Mouse (Mus musculus) neural tube, embryonic 13.5 days (tissue): Measurements from ENCODE around the gene Slc25a26. TPM values are rescaled to one million over a fixed set of nuclear protein-coding genes. Genes with fewer than 3 reads are reported as not detected.

Source experiments
- ATAC-seq: fragments of 200-750 bp; cut with Nextera tagmentation; 2 replicates; pipeline ENCODE4 v1.8.0; 2017; ENCODE audit warnings: low read depth, mild to moderate bottlenecking, moderate TSS enrichment, moderate library complexity
- H3K27ac ChIP-seq: fragments of 300-500 bp; sonication (generic); replicated peaks from 2 replicates; pipeline ENCODE4 v1.5.1; 2015; ENCODE audit warnings: moderate library complexity, mild to moderate bottlenecking, inconsistent platforms
- H3K27me3 ChIP-seq: fragments of 300-500 bp; sonication (generic); 2 replicates; pipeline ENCODE4 v1.6.1; 2015; ENCODE audit warnings: mild to moderate bottlenecking, inconsistent platforms
- H3K36me3 ChIP-seq: fragments of 300-500 bp; sonication (generic); 2 replicates; pipeline ENCODE4 v1.6.1; 2015; ENCODE audit warnings: mild to moderate bottlenecking, inconsistent platforms
- H3K4me1 ChIP-seq: fragments of 300-500 bp; sonication (generic); replicated peaks from 2 replicates; pipeline ENCODE4 v1.6.1; 2015; ENCODE audit warnings: inconsistent platforms
- H3K4me2 ChIP-seq: fragments of 300-500 bp; sonication (generic); 2 replicates; pipeline ENCODE4 v1.6.1; 2015; ENCODE audit warnings: inconsistent platforms, mild to moderate bottlenecking, moderate library complexity
- H3K4me3 ChIP-seq: fragments of 300-500 bp; sonication (generic); 2 replicates; pipeline ENCODE4 v1.5.1; 2015; ENCODE audit warnings: mild to moderate bottlenecking, inconsistent platforms
- H3K9ac ChIP-seq: fragments of 300-500 bp; sonication (generic); 2 replicates; pipeline ENCODE4 v1.6.1; 2015; ENCODE audit warnings: moderate library complexity, mild to moderate bottlenecking, inconsistent platforms
- H3K9me3 ChIP-seq: fragments of 300-500 bp; sonication (generic); 2 replicates; pipeline ENCODE4 v1.6.1; 2016; ENCODE audit warnings: inconsistent platforms
- WGBS: fragments of 180-500 bp; shearing (Covaris S2); methylation state at CpG from one replicate; pipeline ENCODE4 v1.1.7; 2015; 5-methylcytosine and 5-hydroxymethylcytosine counted together
- microRNA-seq: library from miRNA; unstranded; fragments of <30 nt; microRNA quantifications from one replicate; pipeline ENCODE4, GENCODE M21; 2016
- polyA plus RNA-seq: library from polyadenylated mRNA; unstranded; fragments of >200 nt; fragmentation: Nextera tagmentation; extraction: Ambion mirVana; gene quantifications from 2 replicates; pipeline ENCODE4 v1.2.1, GENCODE M21; 2015

Gene Slc25a26
- polyA plus RNA-seq, 1 experiment from 2014 or later: 8.7 TPM

DNA sequence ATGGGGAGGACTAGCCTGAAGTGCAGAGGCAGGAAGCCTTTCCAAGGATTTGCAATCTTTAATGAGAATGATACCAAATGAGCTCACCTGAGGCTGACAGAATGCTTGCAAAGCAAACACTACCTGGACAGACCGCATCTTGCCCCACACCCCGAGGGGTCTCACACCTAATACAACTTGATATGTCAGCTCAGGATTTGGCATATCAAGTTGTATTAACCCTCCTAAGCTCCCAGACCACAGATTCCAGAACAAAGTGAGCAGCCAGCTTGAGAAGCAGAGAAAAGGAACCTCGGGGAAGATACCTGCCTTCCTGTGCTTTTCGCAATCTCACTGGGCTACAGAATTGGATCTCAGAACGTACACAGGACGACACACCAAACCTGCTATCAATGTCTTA, 146.8 kb downstream of the Slc25a26 start:
- peaks cover 56% of the 10 kb centered on the region for H3K4me1 ChIP-seq

DNA sequence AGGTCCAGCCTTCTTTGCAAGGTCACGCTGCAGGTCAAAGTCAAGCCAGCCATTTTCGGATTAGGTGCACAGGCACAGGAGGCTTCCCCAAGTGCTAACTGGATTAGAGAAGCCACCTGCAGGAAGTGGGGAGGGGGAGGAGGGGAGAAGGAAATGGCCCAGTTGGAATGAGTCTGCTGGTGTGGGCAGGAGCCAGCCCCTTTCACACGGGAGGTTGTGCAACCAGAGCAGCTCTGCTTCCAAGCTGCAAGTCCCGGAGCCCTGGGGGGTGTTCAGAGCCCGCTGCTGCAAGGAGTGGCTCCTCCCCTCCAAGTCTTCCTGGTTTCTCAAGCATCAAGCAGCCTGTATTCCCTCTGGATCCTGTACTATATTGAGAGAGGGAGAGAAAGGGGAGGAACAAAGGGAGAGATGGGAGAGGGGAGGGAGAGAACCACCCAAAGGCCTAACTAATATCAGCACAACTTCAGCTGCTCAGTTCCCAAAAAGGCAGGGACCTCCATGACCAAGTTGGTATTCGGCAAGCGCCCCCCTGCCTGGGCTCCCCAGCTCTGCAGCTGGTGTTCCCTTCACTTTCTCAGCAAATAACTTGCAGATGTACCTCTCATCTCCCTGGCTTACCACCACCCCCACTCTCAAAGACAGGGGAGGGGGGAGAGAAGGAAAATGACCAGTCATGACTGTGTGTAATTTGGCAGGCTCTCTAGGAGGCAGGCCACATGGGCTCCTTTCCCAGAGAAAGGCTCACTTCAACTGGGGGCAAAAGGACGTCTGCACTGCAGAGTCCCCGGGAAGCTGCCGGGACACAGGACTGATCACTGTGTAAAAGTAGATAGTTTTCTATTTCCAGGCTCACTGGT, 147.7 kb downstream of the Slc25a26 start:
- H3K27ac ChIP-seq: peak overlapping the region; percentile 70
- peak; percentile 78 for ATAC-seq
- no peaks in the 10 kb centered on the region for H3K36me3 ChIP-seq
- no peaks in the 10 kb centered on the region; the same call in 1 of the 2 replicates for H3K27me3 ChIP-seq
- peak overlapping the region; percentile 21; the same call in 1 of the 2 replicates for H3K4me2 ChIP-seq
- no peaks in the 10 kb centered on the region for H3K9me3 ChIP-seq
- H3K4me1 ChIP-seq: peaks cover 65% of the 10 kb centered on the region
- no peak overlapping the region for H3K4me3 ChIP-seq
- 13% methylated on average over 10 of the region's 10 CpGs for WGBS
- peak overlapping the region; percentile 53 for H3K9ac ChIP-seq

More for the DNA sequence above, 146.8 kb downstream of the Slc25a26 start:
- no peak overlapping the region for H3K27ac ChIP-seq
- no peak overlapping the region for H3K4me3 ChIP-seq
- H3K9ac ChIP-seq: no peak overlapping the region
- no peaks in the 10 kb centered on the region for H3K9me3 ChIP-seq
- no peak for ATAC-seq
- no peaks in the 10 kb centered on the region for H3K36me3 ChIP-seq
- WGBS: 82% methylated on average over 6 of the region's 6 CpGs
- no peaks in the 10 kb centered on the region for H3K27me3 ChIP-seq
- H3K4me2 ChIP-seq: no peak overlapping the region

DNA sequence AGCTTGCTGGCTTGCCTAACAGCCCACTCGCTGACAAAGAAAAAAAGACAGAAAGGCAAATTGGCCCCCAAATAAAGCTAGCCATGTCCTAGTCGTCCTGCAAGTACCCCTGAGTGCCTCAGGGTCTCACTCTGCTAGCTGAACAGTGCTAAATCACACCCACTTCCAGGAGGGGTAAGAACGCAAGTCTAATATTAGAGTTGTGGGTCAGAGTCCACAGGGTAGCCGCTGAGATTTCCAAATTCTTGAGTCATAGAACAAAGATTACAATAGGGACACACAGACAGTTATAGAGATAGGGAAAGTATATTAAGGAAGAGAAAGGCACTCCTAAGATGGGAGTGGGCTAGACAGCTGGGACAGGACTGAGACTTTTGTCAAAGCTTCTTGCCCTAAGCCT, 148.4 kb downstream of the Slc25a26 start:
- Histone ChIP-seq H3K27me3 (no peaks in the 10 kb centered on the region; the same call in 1 of the 2 replicates), H3K4me2 (no peak overlapping the region), H3K4me1 (peaks cover 72% of the 10 kb centered on the region), H3K9me3 (no peaks in the 10 kb centered on the region), H3K36me3 (no peaks in the 10 kb centered on the region), H3K9ac (no peak overlapping the region), H3K27ac (peak overlapping the region; percentile 70), H3K4me3 (no peak overlapping the region)
- 32% methylated on average over 4 of the region's 4 CpGs for WGBS
- no peak for ATAC-seq

DNA sequence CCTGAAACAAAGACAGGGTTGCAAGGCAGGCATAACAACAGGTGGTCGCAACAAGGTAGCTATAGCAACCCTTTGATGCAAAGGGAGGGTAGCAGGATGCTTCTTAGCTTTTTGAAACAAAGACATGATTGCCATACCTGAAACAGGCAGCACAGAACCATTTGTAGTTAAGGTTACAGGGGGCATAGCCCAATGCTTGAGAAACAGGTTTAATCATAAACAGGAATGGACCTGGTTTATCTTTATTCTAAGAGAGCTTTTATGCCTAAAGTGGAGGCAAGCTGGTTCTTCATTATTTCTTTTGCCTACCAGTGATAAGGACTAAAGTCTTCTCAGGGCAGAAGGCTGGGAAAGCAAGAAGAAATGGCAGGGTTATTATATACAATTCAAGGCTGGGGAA, 149.5 kb downstream of the Slc25a26 start:
- H3K27ac ChIP-seq: no peak overlapping the region
- H3K4me1 ChIP-seq: peaks cover 73% of the 10 kb centered on the region
- no peak for ATAC-seq
- H3K9me3 ChIP-seq: no peaks in the 10 kb centered on the region
- no peak overlapping the region for H3K9ac ChIP-seq
- no peak overlapping the region for H3K4me2 ChIP-seq
- H3K27me3 ChIP-seq: no peaks in the 10 kb centered on the region; the same call in 1 of the 2 replicates
- no peak overlapping the region for H3K4me3 ChIP-seq
- WGBS: 45% methylated on average over 1 of the region's 1 CpGs
- H3K36me3 ChIP-seq: no peaks in the 10 kb centered on the region

DNA sequence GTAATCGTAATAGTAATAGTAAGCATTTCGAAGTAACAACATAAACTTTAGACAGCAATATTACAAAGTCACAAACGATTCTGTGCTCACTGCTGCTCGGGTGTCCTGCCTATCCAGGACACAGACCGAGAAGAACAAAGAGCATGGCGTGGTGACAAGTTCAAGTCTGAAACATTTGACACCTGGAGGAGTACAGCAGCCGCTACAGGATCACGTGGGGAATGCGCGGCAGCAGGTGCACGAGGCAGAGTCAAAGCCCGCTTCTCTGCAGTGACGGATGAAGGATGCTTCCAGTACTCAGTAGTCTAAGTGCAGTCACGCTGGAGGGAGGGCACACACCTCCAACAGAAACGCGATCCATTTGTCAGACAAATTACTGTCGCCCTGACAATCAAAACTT, 151.4 kb downstream of the Slc25a26 start:
- ATAC-seq: no peak
- 77% methylated on average over 17 of the region's 17 CpGs for WGBS
- H3K36me3 ChIP-seq: no peaks in the 10 kb centered on the region
- no peak overlapping the region for H3K4me2 ChIP-seq
- no peak overlapping the region for H3K4me3 ChIP-seq
- no peak overlapping the region for H3K9ac ChIP-seq
- no peaks in the 10 kb centered on the region for H3K9me3 ChIP-seq
- H3K27ac ChIP-seq: no peak overlapping the region
- H3K27me3 ChIP-seq: no peaks in the 10 kb centered on the region; the same call in 1 of the 2 replicates
- peaks cover 86% of the 10 kb centered on the region for H3K4me1 ChIP-seq

DNA sequence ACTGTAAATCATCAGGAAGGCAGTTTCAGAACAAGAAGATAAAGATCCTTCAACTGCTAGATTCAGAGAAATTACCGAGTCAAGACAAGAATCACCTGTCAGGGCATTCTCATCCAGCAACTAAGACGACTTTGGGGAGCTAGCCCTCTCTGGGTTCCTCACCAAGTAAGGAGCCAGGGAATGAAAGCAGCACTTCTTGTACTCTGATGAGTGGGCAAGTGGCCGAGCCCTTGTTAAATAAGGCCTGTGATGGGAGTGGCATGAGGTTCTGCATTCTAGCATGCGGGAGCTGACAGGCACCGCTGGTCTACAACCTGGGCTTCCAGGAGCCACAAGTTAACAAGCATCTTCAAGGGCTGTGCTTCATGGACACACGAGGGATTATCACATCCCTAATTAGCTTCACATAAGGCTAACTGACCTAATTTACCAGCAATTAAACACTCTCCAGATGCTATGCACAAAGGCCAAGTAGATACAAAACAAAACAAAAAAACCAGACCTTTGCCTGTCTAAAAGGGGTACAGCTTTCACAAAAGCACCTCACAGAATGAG, 152.6 kb downstream of the Slc25a26 start:
- no peak overlapping the region for H3K4me2 ChIP-seq
- H3K27ac ChIP-seq: no peak overlapping the region
- no peaks in the 10 kb centered on the region for H3K9me3 ChIP-seq
- WGBS: 69% methylated on average over 6 of the region's 6 CpGs
- peaks cover 86% of the 10 kb centered on the region for H3K4me1 ChIP-seq
- H3K4me3 ChIP-seq: no peak overlapping the region
- no peaks in the 10 kb centered on the region for H3K36me3 ChIP-seq
- H3K9ac ChIP-seq: no peak overlapping the region
- H3K27me3 ChIP-seq: no peaks in the 10 kb centered on the region; the same call in 1 of the 2 replicates
- ATAC-seq: no peak

DNA sequence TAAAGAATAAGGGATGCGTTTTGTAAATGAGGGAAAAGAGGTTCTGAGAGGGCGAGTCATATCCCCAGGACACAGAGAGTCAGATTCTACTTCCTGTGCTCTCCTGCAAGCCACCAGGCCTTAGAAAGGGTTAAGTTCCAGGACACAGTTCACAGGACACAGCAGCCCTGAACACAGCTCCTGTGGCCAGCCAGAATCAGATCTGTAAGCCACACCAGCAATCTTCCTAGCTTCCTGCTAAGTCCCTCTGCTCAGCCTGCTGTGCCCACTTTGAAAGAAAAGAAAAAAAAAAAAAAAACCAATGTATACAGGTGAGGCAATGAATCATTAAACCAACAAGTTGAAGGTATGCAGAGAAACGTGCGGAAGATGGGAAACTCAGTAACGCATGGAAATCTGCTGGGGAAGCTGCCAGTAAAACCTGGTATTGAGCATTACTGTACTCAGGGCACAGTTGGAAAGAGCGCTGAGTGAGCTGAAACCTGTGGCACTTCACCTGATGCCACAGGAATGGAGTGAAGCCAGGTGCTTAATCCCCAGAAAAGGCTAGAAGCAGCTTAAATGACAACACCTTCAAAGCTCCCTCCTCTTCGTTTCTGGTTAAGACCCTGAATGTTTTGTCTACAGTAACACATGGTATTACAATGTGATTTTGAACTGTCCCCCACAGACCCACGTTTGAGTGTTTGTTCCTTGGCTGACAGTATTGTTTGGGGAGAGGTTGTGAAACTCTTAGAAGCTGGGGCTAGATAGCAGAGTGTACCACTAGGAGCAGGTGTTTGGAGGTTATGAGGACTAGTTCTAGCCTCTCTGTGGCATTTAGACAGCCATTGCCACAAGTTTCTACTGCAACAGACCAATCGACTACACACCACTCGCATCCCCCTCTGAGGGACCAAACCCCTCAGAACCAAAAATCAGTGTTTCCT, 153.5 kb downstream of the Slc25a26 start:
- Histone ChIP-seq H3K9ac (no peak overlapping the region), H3K27me3 (no peaks in the 10 kb centered on the region; the same call in 1 of the 2 replicates), H3K36me3 (no peaks in the 10 kb centered on the region), H3K9me3 (no peaks in the 10 kb centered on the region), H3K4me1 (peaks cover 86% of the 10 kb centered on the region), H3K4me2 (no peak overlapping the region), H3K4me3 (no peak overlapping the region), H3K27ac (no peak overlapping the region)
- no peak for ATAC-seq
- WGBS: 79% methylated on average over 10 of the region's 10 CpGs

Small RNA genes lying within 50 kb of the gene (microRNA-seq; reads per million reads assigned to microRNA genes)
- gene Mir7041: not detected

Other genes with a start within 250 kb of the Slc25a26 start
- 20.9 and 21.6 TPM in 2 replicates for gene Magi1, start 216.4 kb upstream of the Slc25a26 start, polyA plus RNA-seq
- 10.5 and 12.9 TPM in 2 replicates for gene Lrig1, start 199.8 kb downstream of the Slc25a26 start, polyA plus RNA-seq